Mouse (Mus musculus) spleen, adult 2 months (tissue): ENCODE data around the gene BC005537. TPM values are rescaled to one million over a fixed set of nuclear protein-coding genes. Genes with fewer than 3 reads are reported as not detected.

Source experiments
- DNase-seq, 2 experiments: peaks; one replicate each; pipeline versions ENCODE4 v3.0.0 to v3.0.0-alpha.2; 2012 to 2021; ENCODE audit warnings: low spot score in 2 of 2, low read depth in 1 of 2
- H3K27ac ChIP-seq: fragments of 200-500 bp; 2 replicates; pipeline ENCODE4 v1.5.1; 2012; ENCODE audit warnings: low read length, inconsistent platforms; ENCODE audit not compliant: insufficient read depth
- H3K27me3 ChIP-seq: fragments of 200-500 bp; 2 replicates; pipeline ENCODE4 v1.6.1; 2012; ENCODE audit warnings: mild to moderate bottlenecking, moderate library complexity, low read length, inconsistent platforms; ENCODE audit not compliant: control insufficient read depth, insufficient read depth
- H3K36me3 ChIP-seq: fragments of 200-500 bp; 2 replicates; pipeline ENCODE4 v1.6.1; 2012; ENCODE audit warnings: mild to moderate bottlenecking, low read length, inconsistent platforms; ENCODE audit not compliant: control insufficient read depth, insufficient read depth
- H3K4me1 ChIP-seq: fragments of 200-500 bp; 2 replicates; pipeline ENCODE4 v1.6.1; 2011; ENCODE audit warnings: inconsistent platforms; ENCODE audit not compliant: control insufficient read depth, insufficient read depth, insufficient read length
- H3K4me3 ChIP-seq: fragments of 200-500 bp; 2 replicates; pipeline ENCODE4 v1.5.1; 2011; ENCODE audit warnings: mild to moderate bottlenecking, inconsistent platforms; ENCODE audit not compliant: insufficient read depth, insufficient read length; ENCODE audit errors: extremely low read depth
- CTCF ChIP-seq: fragments of 200-500 bp; IDR thresholded peaks from 2 replicates; pipeline ENCODE4 v1.5.1; 2011; ENCODE audit warnings: mild to moderate bottlenecking, inconsistent platforms; ENCODE audit not compliant: insufficient read depth, insufficient read length, insufficient replicate concordance; ENCODE audit errors: extremely low read depth
- POLR2A ChIP-seq: fragments of 200-500 bp; IDR thresholded peaks from 2 replicates; pipeline ENCODE4 v1.6.1; 2011; ENCODE audit warnings: low read depth, low read length, inconsistent platforms
- WGBS: fragments of 180-500 bp; shearing (Covaris S2); methylation state at CpG from one replicate; pipeline ENCODE4 v1.1.7; 2018; 5-methylcytosine and 5-hydroxymethylcytosine counted together
- polyA plus RNA-seq: library from polyadenylated mRNA; depleted of rRNA; stranded (reverse); fragments of >200 nt; gene quantifications from 2 replicates; pipeline ENCODE4 v1.2.3, GENCODE M21; 2012

The BC005537 gene
- polyA plus RNA-seq, 1 experiment, result 21.0 TPM

DNA sequence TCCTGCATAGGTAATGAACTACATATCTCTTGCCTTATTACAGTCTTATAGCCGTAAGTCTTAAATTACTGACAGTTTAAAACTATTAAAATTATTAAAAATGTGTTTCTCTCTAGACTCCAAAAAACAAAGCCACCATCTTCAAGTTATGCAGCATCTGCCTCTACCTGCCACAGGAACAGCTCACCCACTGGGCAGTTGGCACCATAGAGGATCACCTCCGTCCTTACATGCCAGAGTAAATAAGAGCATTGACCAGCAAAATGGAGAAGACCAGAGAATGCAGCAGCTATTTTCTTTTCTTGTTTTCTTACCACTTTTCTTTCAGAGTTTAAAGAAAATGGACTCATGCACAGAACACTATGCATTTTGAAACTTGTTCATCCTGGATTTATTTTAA, 11.1 kb downstream of the BC005537 start:
- 96% methylated on average over 2 of the region's 2 CpGs for WGBS
- TF ChIP-seq POLR2A, result no peak
- no peak for TF ChIP-seq CTCF
- Histone ChIP-seq H3K4me3 (no peak overlapping the region), H3K36me3 (peaks cover 45% of the 10 kb centered on the region), H3K27ac (no peak overlapping the region), H3K27me3 (no peaks in the 10 kb centered on the region), H3K4me1 (no peaks in the 10 kb centered on the region)
- DNase-seq, result no peak

DNA sequence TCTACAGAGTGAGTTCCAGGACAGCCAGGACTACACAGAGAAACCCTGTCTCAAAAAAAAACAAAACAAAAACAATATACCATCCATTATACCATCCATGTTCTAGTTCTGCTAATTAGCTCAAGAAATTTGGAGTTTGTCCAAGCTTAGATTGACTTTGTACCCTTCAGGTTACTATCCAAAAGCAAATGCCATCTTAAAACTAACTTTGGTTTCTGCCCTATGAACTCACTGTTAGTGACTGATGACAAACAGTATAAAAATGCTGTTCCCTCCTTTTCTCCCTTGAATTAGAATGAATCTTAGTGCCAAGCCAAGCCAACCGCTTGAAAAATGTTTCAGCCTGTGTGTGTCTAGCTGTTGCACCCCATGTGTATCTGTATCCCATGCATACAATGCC, 13.2 kb downstream of the BC005537 start:
- Histone ChIP-seq H3K27ac (0 out of 2 replicates have a peak overlapping the region, but pooled peaks have one; percentile 15), H3K4me1 (no peaks in the 10 kb centered on the region), H3K27me3 (no peaks in the 10 kb centered on the region), H3K4me3 (no peak overlapping the region), H3K36me3 (peaks cover 38% of the 10 kb centered on the region)
- no peak for TF ChIP-seq POLR2A
- TF ChIP-seq CTCF, result no peak
- no peak for DNase-seq
- WGBS, result 97% methylated on average over 1 of the region's 1 CpGs

DNA sequence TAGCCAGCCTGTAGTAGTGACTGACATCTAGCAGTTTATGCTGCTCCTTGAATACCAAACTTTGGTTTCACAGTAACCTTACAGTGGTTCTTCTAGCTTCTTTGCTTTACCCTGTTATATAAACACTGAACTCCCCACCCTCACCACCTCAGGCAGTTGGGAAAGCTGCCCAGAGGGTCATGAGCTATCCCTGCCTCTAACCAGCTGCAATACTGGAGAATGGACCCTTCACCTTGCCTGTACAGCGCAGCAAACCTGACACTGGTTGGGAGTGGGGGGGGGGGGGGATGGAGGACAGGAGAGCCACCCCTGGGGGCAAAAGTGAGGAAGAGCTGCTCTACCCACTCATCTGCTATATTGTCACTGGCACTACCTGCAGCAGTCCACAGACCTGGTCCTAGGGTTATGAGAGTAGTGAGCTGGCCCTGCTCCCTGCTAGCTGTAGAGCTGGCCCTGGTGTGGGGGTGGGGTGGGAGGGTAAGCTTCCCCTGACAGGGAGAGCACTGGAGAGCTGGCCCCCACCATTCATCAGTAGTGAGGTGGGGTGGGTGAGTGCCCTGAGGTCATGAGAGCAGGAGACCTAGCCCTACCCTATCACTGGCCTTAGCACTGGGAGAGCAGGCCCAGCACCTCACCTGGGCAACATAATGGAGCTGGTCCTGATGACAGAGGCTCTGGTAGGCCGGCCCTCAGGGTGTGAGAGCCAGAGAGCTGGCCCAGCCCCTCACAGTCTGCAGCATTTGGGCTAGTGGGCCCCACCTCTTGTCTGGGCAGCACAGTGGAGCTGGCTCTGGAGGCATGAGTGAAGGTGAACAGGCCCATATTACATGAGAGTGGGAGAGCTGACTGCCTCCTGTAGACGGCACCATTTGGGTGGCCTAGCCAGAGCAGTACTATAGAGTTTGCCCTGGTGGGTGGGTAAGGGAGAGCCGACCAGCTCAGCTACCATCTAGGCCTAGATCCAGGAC, 15.0 kb downstream of the BC005537 start:
- Histone ChIP-seq H3K27me3 (no peaks in the 10 kb centered on the region), H3K27ac (no peak overlapping the region), H3K4me3 (no peak overlapping the region), H3K36me3 (peaks cover 27% of the 10 kb centered on the region), H3K4me1 (no peaks in the 10 kb centered on the region)
- no peak for DNase-seq
- WGBS, result 87% methylated on average over 4 of the region's 4 CpGs
- no peak for TF ChIP-seq POLR2A
- no peak for TF ChIP-seq CTCF

DNA sequence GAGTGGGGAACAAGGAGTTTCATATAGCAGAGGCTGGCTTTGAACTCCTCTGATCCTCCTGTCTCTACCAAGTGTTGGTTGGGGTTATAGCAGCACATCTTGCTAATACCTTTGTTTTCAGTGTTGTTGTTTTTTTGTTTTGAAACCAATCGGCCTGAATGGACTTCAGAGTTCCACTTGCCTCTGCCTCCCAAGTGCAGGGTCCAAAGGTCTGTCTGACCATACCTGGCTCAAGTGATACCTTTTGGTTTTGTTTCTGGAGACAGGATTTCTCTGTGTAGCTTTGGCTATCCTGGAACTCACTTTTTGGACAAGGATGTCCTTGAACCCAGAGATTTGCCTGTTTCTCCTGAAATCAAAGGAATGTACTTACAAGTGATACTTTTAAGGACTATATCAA, 18.5 kb downstream of the BC005537 start:
- H3K4me3 ChIP-seq, result no peak overlapping the region
- no peaks in the 10 kb centered on the region for H3K4me1 ChIP-seq
- H3K36me3 ChIP-seq, result peaks cover 7% of the 10 kb centered on the region
- TF ChIP-seq CTCF (no peak), POLR2A (no peak)
- 97% methylated on average over 1 of the region's 1 CpGs for whole genome bisulfite sequencing
- H3K27ac ChIP-seq, result no peak overlapping the region
- no peaks in the 10 kb centered on the region for H3K27me3 ChIP-seq
- DNase-seq, result no peak

DNA sequence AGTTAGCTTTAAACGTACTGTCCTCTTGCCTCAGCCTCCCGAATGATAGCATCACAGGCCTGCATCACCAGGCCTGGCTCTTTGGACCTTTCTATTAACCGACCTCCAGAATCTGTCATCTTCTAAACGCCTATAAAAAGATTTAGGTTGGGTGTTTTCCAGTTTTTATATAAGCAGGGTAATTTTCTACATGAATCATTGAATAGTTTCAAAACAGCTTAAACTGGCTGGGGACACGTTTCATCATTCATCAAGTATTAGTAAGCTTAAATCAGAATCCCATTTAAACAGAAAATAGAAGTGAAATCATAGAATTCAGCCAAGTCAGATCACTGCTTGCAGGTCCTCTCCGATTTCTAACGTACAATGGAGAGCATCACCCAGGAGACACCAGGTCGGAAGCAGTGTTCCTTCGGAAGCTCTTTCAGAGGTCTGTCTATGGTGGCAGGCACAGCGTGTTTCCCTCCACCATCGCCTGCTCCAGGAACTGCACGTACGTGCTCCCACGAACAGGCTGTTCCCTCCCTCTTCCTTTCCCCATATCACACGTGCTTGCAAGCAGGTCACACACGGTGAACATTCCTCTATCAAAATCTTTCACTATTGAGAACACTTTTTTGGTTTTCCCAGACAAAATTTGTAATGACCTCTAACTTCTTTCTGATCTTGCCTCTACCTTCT, 21.3 kb downstream of the BC005537 start:
- no peaks in the 10 kb centered on the region for H3K4me1 ChIP-seq
- TF ChIP-seq POLR2A (no peak), CTCF (no peak)
- H3K36me3 ChIP-seq, result peaks cover 4% of the 10 kb centered on the region
- 89% methylated on average over 16 of the region's 16 CpGs for WGBS
- no peaks in the 10 kb centered on the region for H3K27me3 ChIP-seq
- H3K27ac ChIP-seq, result no peak overlapping the region
- no peak overlapping the region for H3K4me3 ChIP-seq
- no peak for DNase-seq

DNA sequence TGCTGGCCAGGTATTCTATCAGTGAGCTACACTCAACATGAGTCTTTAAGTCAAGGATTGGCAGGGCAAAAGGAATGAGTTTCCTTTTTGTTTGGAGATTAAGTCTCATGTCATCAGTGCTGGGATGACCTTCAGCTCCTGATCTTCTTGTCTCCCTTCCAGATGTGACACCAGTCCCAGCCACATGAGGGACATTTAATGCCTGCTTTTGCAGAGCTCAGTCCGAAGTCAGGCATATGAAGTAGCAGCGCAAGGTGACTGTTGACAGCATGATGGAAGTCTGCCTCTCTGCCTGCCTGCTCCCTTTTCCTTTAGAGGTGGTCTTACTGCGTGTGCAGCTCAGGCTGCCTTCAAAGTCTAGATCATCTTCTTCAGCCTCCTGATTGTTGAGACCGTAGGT, 23.2 kb downstream of the BC005537 start:
- Histone ChIP-seq H3K27ac (no peak overlapping the region), H3K36me3 (peaks cover 4% of the 10 kb centered on the region), H3K4me3 (no peak overlapping the region), H3K27me3 (no peaks in the 10 kb centered on the region), H3K4me1 (no peaks in the 10 kb centered on the region)
- TF ChIP-seq CTCF, result no peak
- no peak for DNase-seq
- WGBS, result 94% methylated on average over 4 of the region's 4 CpGs

DNA sequence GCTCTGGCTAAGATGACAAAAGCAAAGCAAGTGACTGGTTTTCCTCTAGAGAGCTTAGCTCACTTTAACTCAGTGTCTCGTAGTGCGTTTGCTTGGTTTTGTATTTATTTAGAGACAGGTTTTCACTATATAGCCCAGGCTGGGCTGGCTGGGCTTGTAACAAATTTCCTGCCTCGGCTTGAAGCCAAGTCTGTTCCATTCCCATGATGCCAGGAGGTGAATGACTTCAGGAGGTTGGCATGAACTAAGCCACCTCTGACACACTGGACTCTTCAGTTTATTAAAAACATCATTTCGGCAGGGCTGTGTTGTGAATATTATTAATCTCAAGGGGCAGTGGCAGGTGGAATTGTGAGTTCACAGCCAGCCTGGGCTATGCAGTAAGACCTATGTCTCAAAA, 24.1 kb downstream of the BC005537 start:
- WGBS, result 93% methylated on average over 4 of the region's 4 CpGs
- Histone ChIP-seq H3K27me3 (no peaks in the 10 kb centered on the region), H3K4me1 (no peaks in the 10 kb centered on the region), H3K36me3 (peaks cover 2% of the 10 kb centered on the region; the same call in 1 of the 2 replicates), H3K4me3 (no peak overlapping the region), H3K27ac (no peak overlapping the region)
- TF ChIP-seq POLR2A, result no peak
- TF ChIP-seq CTCF, result no peak
- no peak for DNase-seq
